21 mouse cellular contexts compared by ENCODE assay signal in the genomic region with DNA sequence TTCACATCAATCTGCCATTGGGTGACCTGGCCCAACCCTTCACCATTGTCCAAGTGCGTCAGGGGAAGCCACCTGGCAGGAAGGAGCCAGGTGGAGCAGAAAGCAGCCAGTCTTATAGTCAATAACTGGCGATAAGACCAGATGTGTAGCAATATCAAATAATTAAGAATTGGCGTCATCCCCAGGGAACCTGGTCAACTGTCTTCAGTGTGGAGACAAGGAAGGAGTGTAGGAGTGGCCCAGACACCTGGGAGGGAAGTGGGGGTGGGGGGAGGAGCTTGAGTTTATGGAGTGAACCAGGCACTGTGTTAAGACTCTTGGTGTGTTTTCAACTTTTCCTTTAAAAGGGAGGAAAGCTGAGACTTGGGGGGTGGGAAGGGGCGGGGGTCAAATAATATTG. TPM values are rescaled to one million over a fixed set of nuclear protein-coding genes. Genes with fewer than 3 reads are reported as not detected.
A peak's percentile ranks its signal among the peaks of the same experiment; 100 is the strongest.
DNase-seq lines count a peak whose midpoint lies in the region; ATAC-seq lines count a peak whose summit lies in the region.
"Had no signal": no experiment of that assay in that cellular context is flagged by ENCODE, and none has a peak within 500 bp of the region (broad histone marks: within the 10 kb centered on the region; RNA-seq: fewer than 3 reads in every experiment).

No protein-coding gene starts in this region.

- H3K4me1 ChIP-seq in intestine, embryonic 16.5 days (ENCODE audit: control insufficient read depth, insufficient read depth, low read length) = peaks cover 11% of the 10 kb centered on the region; the same call in 1 of the 2 replicates
- peaks cover 11% of the 10 kb centered on the region; the same call in 1 of the 2 replicates for H3K4me1 ChIP-seq in stomach, embryonic 14.5 days (ENCODE audit: control insufficient read depth, insufficient read depth, low read length)
- peaks cover 32% of the 10 kb centered on the region for H3K4me1 ChIP-seq in hindbrain, embryonic 10.5 days (replicated peaks)
- H3K4me1 ChIP-seq: liver, embryonic 15.5 days had no signal

- H3K27me3 ChIP-seq in intestine, embryonic 16.5 days (replicated peaks; ENCODE audit: control insufficient read depth, insufficient read depth, low read length) = no peaks in the 10 kb centered on the region
- no peaks in the 10 kb centered on the region for H3K27me3 ChIP-seq in stomach, embryonic 14.5 days (ENCODE audit: control insufficient read depth, insufficient read depth, low read length)
- 0 out of 2 replicates have a peak, but pooled peaks cover 4% of the 10 kb centered on the region for H3K27me3 ChIP-seq in hindbrain, embryonic 10.5 days (ENCODE audit: insufficient read depth, poor library complexity, severe bottlenecking)
- H3K27me3 ChIP-seq: hindbrain, embryonic 13.5 days; liver, embryonic 15.5 days; lung, embryonic 15.5 days; midbrain, embryonic 13.5 days had no signal

- H3K36me3 ChIP-seq in intestine, embryonic 16.5 days (ENCODE audit: control insufficient read depth, insufficient read depth, low read length) = no peaks in the 10 kb centered on the region
- no peaks in the 10 kb centered on the region for H3K36me3 ChIP-seq in stomach, embryonic 14.5 days (ENCODE audit: control insufficient read depth, insufficient read depth, low read length)
- H3K36me3 ChIP-seq in hindbrain, embryonic 10.5 days = no peaks in the 10 kb centered on the region
- H3K36me3 ChIP-seq: embryonic facial prominence, embryonic 10.5 days; hindbrain, embryonic 13.5 days; liver, embryonic 15.5 days; lung, embryonic 15.5 days; midbrain, embryonic 13.5 days had no signal

- peak; percentile 26 for DNase-seq in lung, postnatal 36 days
- no peak for DNase-seq in lung, postnatal 14 days
- no peak for DNase-seq in hindbrain, embryonic 10.5 days (ENCODE audit: low spot score)
- DNase-seq in testis, postnatal 10 days (ENCODE audit: low spot score) = no peak
- no peak for DNase-seq in kidney, postnatal 10 days
- DNase-seq: adrenal gland, adult 2 months; cerebellum, adult 11 months; cerebellum, adult 9-11 months; gastrocnemius, postnatal 10 days; heart, adult 18-20 months; kidney, adult 9 months; kidney, postnatal 36 days; spleen, adult 18-20 months had no signal

- no peak overlapping the region for H3K4me3 ChIP-seq in intestine, embryonic 16.5 days (ENCODE audit: low read length)
- H3K4me3 ChIP-seq in stomach, embryonic 14.5 days (ENCODE audit: low read depth, low read length) = no peak overlapping the region
- no peak overlapping the region for H3K4me3 ChIP-seq in hindbrain, embryonic 10.5 days
- H3K4me3 ChIP-seq: embryonic facial prominence, embryonic 10.5 days; hindbrain, embryonic 13.5 days; liver, embryonic 15.5 days; lung, embryonic 15.5 days; midbrain, embryonic 13.5 days had no signal

- no peak overlapping the region for H3K9ac ChIP-seq in intestine, embryonic 16.5 days (ENCODE audit: low read depth, low read length)
- H3K9ac ChIP-seq in stomach, embryonic 14.5 days (replicated peaks; ENCODE audit: low read depth, low read length) = no peak overlapping the region
- H3K9ac ChIP-seq: hindbrain, embryonic 13.5 days; liver, embryonic 15.5 days; lung, embryonic 15.5 days; midbrain, embryonic 13.5 days had no signal

- H3K9me3 ChIP-seq in intestine, embryonic 16.5 days (ENCODE audit: control insufficient read depth, low read length) = no peaks in the 10 kb centered on the region
- H3K9me3 ChIP-seq in stomach, embryonic 14.5 days (ENCODE audit: control insufficient read depth, low read depth, low read length) = no peaks in the 10 kb centered on the region
- no peaks in the 10 kb centered on the region for H3K9me3 ChIP-seq in hindbrain, embryonic 10.5 days
- H3K9me3 ChIP-seq: embryonic facial prominence, embryonic 10.5 days; hindbrain, embryonic 13.5 days; liver, embryonic 15.5 days; lung, embryonic 15.5 days; midbrain, embryonic 13.5 days had no signal

- H3K4me2 ChIP-seq in intestine, embryonic 16.5 days (ENCODE audit: low read depth, low read length) = no peak overlapping the region
- H3K4me2 ChIP-seq in stomach, embryonic 14.5 days (replicated peaks; ENCODE audit: low read depth, low read length) = no peak overlapping the region
- H3K4me2 ChIP-seq: hindbrain, embryonic 13.5 days; liver, embryonic 15.5 days; lung, embryonic 15.5 days; midbrain, embryonic 13.5 days had no signal

- H3K27ac ChIP-seq in intestine, embryonic 16.5 days (ENCODE audit: low read length) = no peak overlapping the region
- H3K27ac ChIP-seq in stomach, embryonic 14.5 days (ENCODE audit: low read length) = peak overlapping the region; percentile 52; the same call in 1 of the 2 replicates
- H3K27ac ChIP-seq in hindbrain, embryonic 10.5 days = no peak overlapping the region
- H3K27ac ChIP-seq: embryonic facial prominence, embryonic 10.5 days; hindbrain, embryonic 13.5 days; liver, embryonic 15.5 days; lung, embryonic 15.5 days; midbrain, embryonic 13.5 days had no signal

- 61% methylated on average over 4 of the region's 4 CpGs for WGBS in intestine, embryonic 16.5 days
- 50% methylated on average over 4 of the region's 4 CpGs for WGBS in stomach, embryonic 14.5 days
- 76% methylated on average over 4 of the region's 4 CpGs for WGBS in hindbrain, embryonic 10.5 days

- peak; percentile 54 for ATAC-seq in intestine, embryonic 16.5 days
- no peak for ATAC-seq in stomach, embryonic 14.5 days (ENCODE audit: insufficient number of reproducible peaks, insufficient read depth, low FRiP score, low read depth)
- ATAC-seq: forebrain, embryonic 16.5 days; midbrain, embryonic 13.5 days had no signal

RNA-seq across cellular contexts. Expression of a gene that starts 43.7 kb away (rescaled TPM):
- polyA plus RNA-seq in intestine, embryonic 16.5 days (2015; fragmentation: Nextera tagmentation; extraction: Ambion mirVana) = 6.4 and 6.6 TPM in 2 replicates
- 8.6 and 9.1 TPM in 2 replicates for polyA plus RNA-seq in stomach, embryonic 14.5 days (2014; fragmentation: Nextera tagmentation; extraction: Ambion mirVana)
- 1.5 TPM in 2 replicates for polyA plus RNA-seq in hindbrain, embryonic 10.5 days (2016; fragmentation: Nextera tagmentation; extraction: Ambion mirVana)

RNA-seq across cellular contexts. Expression of a gene that starts 55.4 kb away (rescaled TPM):
- 346 and 352 TPM in 2 replicates for polyA plus RNA-seq in intestine, embryonic 16.5 days (2015; fragmentation: Nextera tagmentation; extraction: Ambion mirVana)
- 386 and 405 TPM in 2 replicates for polyA plus RNA-seq in stomach, embryonic 14.5 days (2014; fragmentation: Nextera tagmentation; extraction: Ambion mirVana)
- polyA plus RNA-seq in hindbrain, embryonic 10.5 days (2016; fragmentation: Nextera tagmentation; extraction: Ambion mirVana) = 253 and 254 TPM in 2 replicates
